Mouse (Mus musculus): ENCODE measurements around the gene Tbc1d25. TPM values are rescaled to one million over a fixed set of nuclear protein-coding genes. Genes with fewer than 3 reads are reported as not detected.

Gene Tbc1d25
- polyA plus RNA-seq, 1 experiment from 2014 or later = 6.2 TPM

DNA sequence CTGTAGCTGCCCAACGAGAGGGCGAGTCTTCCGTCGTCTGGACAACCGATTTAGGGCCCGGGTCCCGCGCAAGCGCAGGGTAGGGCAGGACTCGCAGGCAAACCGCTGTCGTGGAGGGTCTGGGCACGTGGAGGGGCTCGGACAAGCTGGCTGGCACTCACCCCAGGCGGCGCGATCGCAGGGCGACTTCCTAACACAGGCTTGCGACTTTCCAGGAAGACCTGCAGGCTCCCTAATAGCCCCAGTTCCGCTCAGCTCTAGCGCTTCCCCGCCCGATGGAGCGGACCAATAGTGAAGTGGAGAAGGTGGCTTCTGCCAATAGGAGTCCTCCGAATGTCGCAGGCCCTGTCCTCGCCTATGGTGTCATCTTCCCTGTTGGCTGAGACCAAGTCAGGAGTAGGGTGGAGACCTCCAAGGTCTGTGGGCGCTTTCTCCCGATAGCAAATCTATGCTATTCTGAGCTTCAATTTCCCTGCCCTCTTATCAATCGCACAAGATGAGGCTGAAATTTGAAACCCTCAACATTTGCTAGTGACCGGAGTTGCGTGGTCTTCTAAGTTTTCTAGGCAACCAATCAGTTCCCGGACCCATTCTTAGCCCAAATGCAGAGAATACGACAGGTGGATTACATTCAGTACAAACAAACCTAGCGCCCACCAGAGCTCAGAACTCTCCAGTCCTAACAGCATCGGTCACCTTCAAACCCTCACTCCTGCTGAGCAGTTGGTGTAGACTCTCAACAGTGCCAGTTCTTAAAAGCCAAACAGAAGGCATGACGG, 16.8 kb upstream of the Tbc1d25 start:
- ATAC-seq (ENCODE audit: low FRiP score, low TSS enrichment) (peak; percentile 97), DNase-seq (ENCODE audit: low spot score) (peak; percentile 74)
- Histone ChIP-seq H3K36me3 (ENCODE audit: control insufficient read depth, insufficient read depth, low read length) (no peaks in the 10 kb centered on the region), H3K4me2 (replicated peaks; ENCODE audit: low read depth) (peak overlapping the region; percentile 62), H3K27ac (replicated peaks) (0 out of 2 replicates have a peak overlapping the region, but pooled peaks have one; percentile 13), H3K9me3 (ENCODE audit: control insufficient read depth, low read length) (no peaks in the 10 kb centered on the region), H3K4me1 (replicated peaks; ENCODE audit: control insufficient read depth, insufficient read depth) (no peaks in the 10 kb centered on the region), H3K27me3 (ENCODE audit: control insufficient read depth, insufficient read depth, low read length) (no peaks in the 10 kb centered on the region), H3K4me3 (ENCODE audit: low read depth, low read length) (peak overlapping the region; percentile 51), H3K9ac (ENCODE audit: low read length) (peak overlapping the region; percentile 56)
- WGBS = 12% methylated on average over 38 of the region's 38 CpGs
- no peak for TF ChIP-seq EP300 (optimal IDR thresholded peaks at IDR 0.05)
- TF ChIP-seq CTCF (IDR thresholded peaks at IDR 0.05; ENCODE audit: low read depth) = no peak

DNA sequence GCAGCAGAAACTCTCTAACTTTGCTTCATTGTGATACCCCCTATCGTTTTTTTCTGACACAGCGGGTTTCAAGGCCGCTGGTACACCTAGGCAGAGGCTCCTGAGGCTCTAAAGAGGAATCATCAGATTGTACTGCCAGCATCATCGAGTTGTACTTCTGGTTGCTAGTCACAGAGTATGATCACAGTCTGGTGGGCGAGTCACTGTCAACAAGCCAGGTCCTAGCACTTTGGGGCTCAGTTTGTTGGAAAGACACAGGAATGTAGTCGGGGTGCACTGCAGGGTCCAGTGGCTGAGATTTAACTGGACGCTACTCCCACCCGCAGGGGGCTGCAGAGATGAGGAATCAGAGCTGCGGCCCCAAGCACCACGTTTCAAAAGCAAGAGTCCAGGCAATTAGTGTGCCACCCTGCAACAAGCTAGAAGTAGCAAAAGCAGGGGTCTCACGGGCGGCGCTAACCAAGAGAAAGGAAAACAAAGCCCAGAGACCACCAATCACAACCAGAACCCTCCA, 16.2 kb upstream of the Tbc1d25 start:
- Histone ChIP-seq H3K27me3 (ENCODE audit: control insufficient read depth, insufficient read depth, low read length) (no peaks in the 10 kb centered on the region), H3K4me1 (replicated peaks; ENCODE audit: control insufficient read depth, insufficient read depth) (no peaks in the 10 kb centered on the region), H3K36me3 (ENCODE audit: control insufficient read depth, insufficient read depth, low read length) (no peaks in the 10 kb centered on the region), H3K9ac (ENCODE audit: low read length) (peak overlapping the region; percentile 56), H3K27ac (replicated peaks) (no peak overlapping the region), H3K9me3 (ENCODE audit: control insufficient read depth, low read length) (no peaks in the 10 kb centered on the region), H3K4me3 (ENCODE audit: low read depth, low read length) (peak overlapping the region; percentile 51), H3K4me2 (replicated peaks; ENCODE audit: low read depth) (peak overlapping the region; percentile 62)
- DNase-seq (ENCODE audit: low spot score) (no peak), ATAC-seq (ENCODE audit: low FRiP score, low TSS enrichment) (0 out of 2 replicates have a peak, but pooled peaks have one; percentile 11)
- no peak for TF ChIP-seq EP300 (optimal IDR thresholded peaks at IDR 0.05)
- peak; percentile 37 for TF ChIP-seq CTCF (IDR thresholded peaks at IDR 0.05; ENCODE audit: low read depth)
- 16% methylated on average over 13 of the region's 13 CpGs for WGBS

DNA sequence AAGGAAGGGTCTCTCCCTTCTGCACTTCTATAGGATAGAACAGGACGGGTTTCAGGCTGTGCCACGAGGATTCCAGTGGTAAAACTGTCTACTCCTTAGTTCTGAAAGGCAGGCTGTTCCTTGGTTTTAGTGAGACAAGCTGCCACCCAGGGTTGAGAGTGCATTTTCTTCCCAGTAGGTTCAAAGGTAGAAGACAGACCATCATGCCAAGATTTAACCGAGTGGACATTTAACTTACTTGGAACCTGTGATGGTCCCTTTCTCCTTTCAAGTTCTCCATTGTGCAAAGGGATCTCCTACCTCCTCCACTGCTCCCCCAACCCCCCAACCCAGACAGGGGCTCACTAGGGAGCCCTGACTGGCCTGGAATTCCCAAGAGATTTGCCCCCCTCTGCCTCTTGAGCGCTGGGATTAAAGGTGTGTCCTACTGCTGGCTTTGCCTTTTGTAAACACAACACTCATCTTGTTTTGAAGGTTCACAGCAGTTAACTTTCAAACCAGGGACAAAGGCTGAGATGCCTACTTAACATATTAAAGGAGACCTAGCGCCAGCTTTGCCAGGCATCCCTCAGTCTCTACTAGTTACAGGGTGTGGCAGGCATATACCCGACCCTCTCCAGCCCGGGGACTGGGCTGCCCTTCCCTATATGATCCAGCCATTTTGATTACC, 7.0 kb upstream of the Tbc1d25 start:
- DNase-seq (ENCODE audit: low spot score) (no peak), ATAC-seq (ENCODE audit: low FRiP score, low TSS enrichment) (no peak)
- Histone ChIP-seq H3K27me3 (ENCODE audit: control insufficient read depth, insufficient read depth, low read length) (no peaks in the 10 kb centered on the region), H3K9me3 (ENCODE audit: control insufficient read depth, low read length) (no peaks in the 10 kb centered on the region), H3K27ac (replicated peaks) (no peak overlapping the region), H3K4me2 (replicated peaks; ENCODE audit: low read depth) (no peak overlapping the region), H3K4me1 (replicated peaks; ENCODE audit: control insufficient read depth, insufficient read depth) (no peaks in the 10 kb centered on the region), H3K36me3 (ENCODE audit: control insufficient read depth, insufficient read depth, low read length) (no peaks in the 10 kb centered on the region), H3K4me3 (ENCODE audit: low read depth, low read length) (no peak overlapping the region), H3K9ac (ENCODE audit: low read length) (no peak overlapping the region)
- no peak for TF ChIP-seq EP300 (optimal IDR thresholded peaks at IDR 0.05)
- no peak for TF ChIP-seq CTCF (IDR thresholded peaks at IDR 0.05; ENCODE audit: low read depth)
- WGBS = 14% methylated on average over 7 of the region's 7 CpGs

- H3K36me3 ChIP-seq (ENCODE audit: control insufficient read depth, insufficient read depth, low read length) = no peaks in the 10 kb centered on the region
- ATAC-seq (ENCODE audit: low FRiP score, low TSS enrichment) = no peak
- no peaks in the 10 kb centered on the region for H3K27me3 ChIP-seq (ENCODE audit: control insufficient read depth, insufficient read depth, low read length)
- no peaks in the 10 kb centered on the region for H3K9me3 ChIP-seq (ENCODE audit: control insufficient read depth, low read length)
- no peak overlapping the region for H3K4me2 ChIP-seq (replicated peaks; ENCODE audit: low read depth)
- no peak for TF ChIP-seq EP300 (optimal IDR thresholded peaks at IDR 0.05)
- H3K4me1 ChIP-seq (replicated peaks; ENCODE audit: control insufficient read depth, insufficient read depth) = no peaks in the 10 kb centered on the region
- DNase-seq (ENCODE audit: low spot score) = no peak
- H3K9ac ChIP-seq (ENCODE audit: low read length) = no peak overlapping the region
- H3K4me3 ChIP-seq (ENCODE audit: low read depth, low read length) = no peak overlapping the region
- H3K27ac ChIP-seq (replicated peaks) = no peak overlapping the region
- WGBS = 78% methylated on average over 5 of the region's 5 CpGs
Measured at GRCm38 (mm10) chrX:8179646-8180045, 3.7 kb upstream of the Tbc1d25 start.

GRCm38 (mm10) chrX:8178871-8179270, 2.9 kb upstream of the Tbc1d25 start:
- 84% methylated on average over 2 of the region's 2 CpGs for whole genome bisulfite sequencing
- Histone ChIP-seq H3K9me3 (ENCODE audit: control insufficient read depth, low read length) (no peaks in the 10 kb centered on the region), H3K4me2 (replicated peaks; ENCODE audit: low read depth) (no peak overlapping the region), H3K27ac (replicated peaks) (no peak overlapping the region), H3K9ac (ENCODE audit: low read length) (no peak overlapping the region), H3K4me3 (ENCODE audit: low read depth, low read length) (no peak overlapping the region), H3K36me3 (ENCODE audit: control insufficient read depth, insufficient read depth, low read length) (no peaks in the 10 kb centered on the region), H3K27me3 (ENCODE audit: control insufficient read depth, insufficient read depth, low read length) (no peaks in the 10 kb centered on the region), H3K4me1 (replicated peaks; ENCODE audit: control insufficient read depth, insufficient read depth) (no peaks in the 10 kb centered on the region)
- TF ChIP-seq CTCF (IDR thresholded peaks at IDR 0.05; ENCODE audit: low read depth) = no peak
- no peak for TF ChIP-seq EP300 (optimal IDR thresholded peaks at IDR 0.05)
- ATAC-seq (ENCODE audit: low FRiP score, low TSS enrichment) (0 out of 2 replicates have a peak, but pooled peaks have one; percentile 23), DNase-seq (ENCODE audit: low spot score) (no peak)

DNA sequence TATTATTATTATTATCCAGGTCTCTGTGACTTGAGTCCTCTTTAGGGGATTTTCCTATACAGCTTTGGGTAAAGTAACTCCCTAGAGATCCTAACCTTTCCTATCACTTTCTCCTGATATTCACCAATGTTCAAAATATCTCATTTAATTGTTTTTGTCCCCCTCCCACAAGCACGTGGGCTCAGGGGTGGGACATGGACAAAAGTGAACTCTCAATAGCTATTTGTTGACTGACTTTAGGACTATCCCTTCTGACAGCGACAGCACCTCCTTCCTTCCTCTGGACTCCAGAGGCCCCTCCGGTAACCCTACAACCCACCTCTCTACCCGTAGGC, 845 bp downstream of the Tbc1d25 start:
- Histone ChIP-seq H3K4me1 (replicated peaks; ENCODE audit: control insufficient read depth, insufficient read depth) (no peaks in the 10 kb centered on the region), H3K4me2 (replicated peaks; ENCODE audit: low read depth) (peak overlapping the region; percentile 52), H3K4me3 (ENCODE audit: low read depth, low read length) (peak overlapping the region; percentile 53), H3K9me3 (ENCODE audit: control insufficient read depth, low read length) (no peaks in the 10 kb centered on the region), H3K27me3 (ENCODE audit: control insufficient read depth, insufficient read depth, low read length) (no peaks in the 10 kb centered on the region), H3K36me3 (ENCODE audit: control insufficient read depth, insufficient read depth, low read length) (no peaks in the 10 kb centered on the region), H3K9ac (ENCODE audit: low read length) (peak overlapping the region; percentile 61; the same call in 1 of the 2 replicates), H3K27ac (replicated peaks) (no peak overlapping the region)
- ATAC-seq (ENCODE audit: low FRiP score, low TSS enrichment) (no peak), DNase-seq (ENCODE audit: low spot score) (no peak)
- TF ChIP-seq CTCF (IDR thresholded peaks at IDR 0.05; ENCODE audit: low read depth) = no peak
- 13% methylated on average over 4 of the region's 4 CpGs for WGBS

Data from stomach, postnatal 0 days (tissue).